In the genomic region with DNA sequence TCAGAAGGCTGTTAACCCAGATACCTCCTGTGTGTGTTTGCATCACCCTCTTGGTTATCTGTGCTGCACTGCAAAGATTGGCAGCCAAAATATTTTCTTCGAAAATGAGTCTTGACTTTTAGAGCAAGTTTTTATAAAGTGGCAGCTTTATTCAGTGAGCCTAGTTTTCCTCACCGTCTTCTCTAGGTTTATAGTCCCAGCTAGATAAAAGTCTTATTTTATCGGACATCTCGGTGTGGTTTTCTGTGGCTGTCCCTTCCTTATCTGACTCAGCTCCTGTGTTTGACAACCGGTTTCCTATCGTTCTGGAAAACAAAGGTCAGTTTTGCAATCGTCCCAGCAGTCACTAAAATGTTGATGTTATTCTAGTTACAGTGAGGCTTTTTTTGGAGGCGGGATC, we compare ENCODE assay signal across 10 mouse cellular contexts. TPM values are rescaled to one million over a fixed set of nuclear protein-coding genes. Genes with fewer than 3 reads are reported as not detected.
DNase-seq lines count a peak whose midpoint lies in the region; ATAC-seq lines count a peak whose summit lies in the region.
"Had no signal": no experiment of that assay in that cellular context is flagged by ENCODE, and none has a peak within 500 bp of the region (broad histone marks: within the 10 kb centered on the region; RNA-seq: fewer than 3 reads in every experiment).

No protein-coding gene starts in this region.

- 54% methylated on average over 8 of the region's 8 CpGs for WGBS in kidney, embryonic 16.5 days
- 71% methylated on average over 8 of the region's 8 CpGs for WGBS in embryonic facial prominence, embryonic 15.5 days
- WGBS in limb, embryonic 11.5 days, result 79% methylated on average over 8 of the region's 8 CpGs
- WGBS in neural tube, embryonic 14.5 days, result 69% methylated on average over 8 of the region's 8 CpGs

- H3K27me3 ChIP-seq in kidney, embryonic 16.5 days (ENCODE audit: insufficient read depth, low read length), result no peaks in the 10 kb centered on the region
- H3K27me3 ChIP-seq in embryonic facial prominence, embryonic 15.5 days, result no peaks in the 10 kb centered on the region
- no peaks in the 10 kb centered on the region for H3K27me3 ChIP-seq in limb, embryonic 11.5 days (ENCODE audit: control insufficient read depth, insufficient read depth, low read length)
- H3K27me3 ChIP-seq in neural tube, embryonic 14.5 days (ENCODE audit: control insufficient read depth, insufficient read depth, low read length), result no peaks in the 10 kb centered on the region

- peak overlapping the region; percentile 9; the same call in 1 of the 2 replicates for H3K4me3 ChIP-seq in kidney, embryonic 16.5 days (ENCODE audit: low read length)
- H3K4me3 ChIP-seq in embryonic facial prominence, embryonic 15.5 days (replicated peaks), result peak overlapping the region; percentile 89
- no peak overlapping the region for H3K4me3 ChIP-seq in limb, embryonic 11.5 days (ENCODE audit: low read depth, low read length)
- H3K4me3 ChIP-seq in neural tube, embryonic 14.5 days (ENCODE audit: low read depth, low read length), result peak overlapping the region; percentile 73

- no peak for ATAC-seq in kidney, embryonic 16.5 days (ENCODE audit: low FRiP score, low TSS enrichment)
- ATAC-seq in embryonic facial prominence, embryonic 15.5 days (ENCODE audit: insufficient number of reproducible peaks, low FRiP score, low TSS enrichment, low read depth), result no peak
- ATAC-seq in limb, embryonic 11.5 days (ENCODE audit: insufficient number of reproducible peaks, low FRiP score, low TSS enrichment, low read depth), result no peak
- ATAC-seq in neural tube, embryonic 14.5 days (ENCODE audit: low read depth), result no peak

- H3K9me3 ChIP-seq in kidney, embryonic 16.5 days (ENCODE audit: low read length), result peaks cover 11% of the 10 kb centered on the region
- H3K9me3 ChIP-seq in embryonic facial prominence, embryonic 15.5 days (replicated peaks), result no peaks in the 10 kb centered on the region
- no peaks in the 10 kb centered on the region for H3K9me3 ChIP-seq in limb, embryonic 11.5 days (ENCODE audit: control insufficient read depth, low read length)
- H3K9me3 ChIP-seq in neural tube, embryonic 14.5 days (ENCODE audit: control insufficient read depth, low read length), result no peaks in the 10 kb centered on the region

- 0 out of 2 replicates have a peak overlapping the region, but pooled peaks have one; percentile 32 for H3K9ac ChIP-seq in kidney, embryonic 16.5 days (replicated peaks; ENCODE audit: low read length)
- H3K9ac ChIP-seq in embryonic facial prominence, embryonic 15.5 days, result no peak overlapping the region; the same call in 1 of the 2 replicates
- H3K9ac ChIP-seq in limb, embryonic 11.5 days (ENCODE audit: low read length), result no peak overlapping the region
- peak overlapping the region; percentile 69; the same call in 1 of the 2 replicates for H3K9ac ChIP-seq in neural tube, embryonic 14.5 days (replicated peaks; ENCODE audit: low read depth, low read length)

- peak overlapping the region; percentile 80 for H3K4me2 ChIP-seq in kidney, embryonic 16.5 days (replicated peaks; ENCODE audit: low read depth, low read length)
- peak overlapping the region; percentile 63 for H3K4me2 ChIP-seq in embryonic facial prominence, embryonic 15.5 days (replicated peaks)
- peak overlapping the region; percentile 89; the same call in 1 of the 2 replicates for H3K4me2 ChIP-seq in limb, embryonic 11.5 days (ENCODE audit: low read depth, severe bottlenecking)
- peak overlapping the region; percentile 85 for H3K4me2 ChIP-seq in neural tube, embryonic 14.5 days (ENCODE audit: low read depth, low read length)

- H3K36me3 ChIP-seq in kidney, embryonic 16.5 days (ENCODE audit: insufficient read depth, low read length), result peaks cover 11% of the 10 kb centered on the region; the same call in 1 of the 2 replicates
- peaks cover 8% of the 10 kb centered on the region; the same call in 1 of the 2 replicates for H3K36me3 ChIP-seq in embryonic facial prominence, embryonic 15.5 days
- H3K36me3 ChIP-seq in limb, embryonic 11.5 days (ENCODE audit: control insufficient read depth, insufficient read depth, low read length), result peaks cover 2% of the 10 kb centered on the region; the same call in 1 of the 2 replicates
- H3K36me3 ChIP-seq in neural tube, embryonic 14.5 days (ENCODE audit: control insufficient read depth, insufficient read depth, low read length), result no peaks in the 10 kb centered on the region

- no peak overlapping the region for H3K27ac ChIP-seq in kidney, embryonic 16.5 days (ENCODE audit: low read length)
- no peak overlapping the region for H3K27ac ChIP-seq in embryonic facial prominence, embryonic 15.5 days (replicated peaks)
- H3K27ac ChIP-seq in limb, embryonic 11.5 days (replicated peaks; ENCODE audit: low read depth, low read length), result no peak overlapping the region
- no peak overlapping the region for H3K27ac ChIP-seq in neural tube, embryonic 14.5 days (ENCODE audit: low read depth, low read length)

- no peak for DNase-seq in kidney, postnatal 4 days
- DNase-seq in limb, embryonic 11.5 days (ENCODE audit: low spot score), result no peak
- DNase-seq in gastrocnemius, adult 18-20 months (ENCODE audit: low spot score), result no peak
- no peak for DNase-seq in thymus, postnatal 14 days
- no peak for DNase-seq in right cerebral cortex, postnatal 14 days
- DNase-seq: cerebellum, adult 8-10 months; kidney, adult 9 months had no signal

- H3K4me1 ChIP-seq in kidney, embryonic 16.5 days (ENCODE audit: insufficient read depth, low read length), result peaks cover 21% of the 10 kb centered on the region
- peaks cover 25% of the 10 kb centered on the region for H3K4me1 ChIP-seq in embryonic facial prominence, embryonic 15.5 days
- H3K4me1 ChIP-seq in limb, embryonic 11.5 days (ENCODE audit: control insufficient read depth, insufficient read depth, low read length), result peaks cover 9% of the 10 kb centered on the region
- peaks cover 23% of the 10 kb centered on the region for H3K4me1 ChIP-seq in neural tube, embryonic 14.5 days (ENCODE audit: control insufficient read depth, insufficient read depth, low read length)

RNA-seq across cellular contexts. Expression of a gene that starts 1.6 kb away (rescaled TPM):
- polyA plus RNA-seq in kidney, embryonic 16.5 days (2015; fragmentation: Nextera tagmentation; extraction: Ambion mirVana), result 14.5 and 18.2 TPM in 2 replicates
- polyA plus RNA-seq in embryonic facial prominence, embryonic 15.5 days (2015; fragmentation: Nextera tagmentation; extraction: Ambion mirVana), result 16.0 and 17.5 TPM in 2 replicates
- 18.4 and 21.0 TPM in 2 replicates for polyA plus RNA-seq in limb, embryonic 11.5 days (2014; fragmentation: Nextera tagmentation; extraction: Ambion mirVana)
- polyA plus RNA-seq in neural tube, embryonic 14.5 days (2014; fragmentation: Nextera tagmentation; extraction: Ambion mirVana), result 41.5 and 45.3 TPM in 2 replicates
- total RNA-seq in gastrocnemius, adult 18-20 months (2021), result 1 to 10 TPM; 8.3 to 9.1 TPM

RNA-seq across cellular contexts. Expression of a gene that starts 28.5 kb away (rescaled TPM):
- polyA plus RNA-seq in kidney, embryonic 16.5 days (2015; fragmentation: Nextera tagmentation; extraction: Ambion mirVana), result 0.15 and 0.40 TPM in 2 replicates
- polyA plus RNA-seq in embryonic facial prominence, embryonic 15.5 days (2015; fragmentation: Nextera tagmentation; extraction: Ambion mirVana), result 0.16 TPM in 1 of 2 replicates, not detected in the other
- polyA plus RNA-seq in limb, embryonic 11.5 days (2014; fragmentation: Nextera tagmentation; extraction: Ambion mirVana), result not detected in 2 replicates
- polyA plus RNA-seq in neural tube, embryonic 14.5 days (2014; fragmentation: Nextera tagmentation; extraction: Ambion mirVana), result not detected in 2 replicates
- total RNA-seq in gastrocnemius, adult 18-20 months (2021), result not detected

RNA-seq across cellular contexts. Expression of a gene that starts 47.2 kb away (rescaled TPM):
- polyA plus RNA-seq in kidney, embryonic 16.5 days (2015; fragmentation: Nextera tagmentation; extraction: Ambion mirVana), result 0.16 and 0.49 TPM in 2 replicates
- polyA plus RNA-seq in embryonic facial prominence, embryonic 15.5 days (2015; fragmentation: Nextera tagmentation; extraction: Ambion mirVana), result 4.4 and 8.5 TPM in 2 replicates
- polyA plus RNA-seq in limb, embryonic 11.5 days (2014; fragmentation: Nextera tagmentation; extraction: Ambion mirVana), result 0.44 TPM in 1 of 2 replicates, not detected in the other
- 3.3 and 3.7 TPM in 2 replicates for polyA plus RNA-seq in neural tube, embryonic 14.5 days (2014; fragmentation: Nextera tagmentation; extraction: Ambion mirVana)
- not detected for total RNA-seq in gastrocnemius, adult 18-20 months (2021)

Comparison
In these comparisons a context has a peak if more than half of its experiments do, and no peak if none do; other contexts are left out.
1. H3K9ac ChIP-seq: peak in kidney, embryonic 16.5 days (single experiment) and neural tube, embryonic 14.5 days (single experiment); none in embryonic facial prominence, embryonic 15.5 days (single experiment) and limb, embryonic 11.5 days (single experiment).
2. Peak in every context shown above with its lines, with median percentiles within 50 percentile points of each other: H3K4me2 ChIP-seq.